Mouse (Mus musculus) myocyte (in vitro differentiated cells): ENCODE data around the gene Diras1. TPM values are rescaled to one million over a fixed set of nuclear protein-coding genes. Genes with fewer than 3 reads are reported as not detected.

ENCODE experiments used
- H3K27me3 ChIP-seq: one replicate; pipeline ENCODE4 v1.6.1; 2011; ENCODE audit not compliant: control insufficient read depth, insufficient read depth, insufficient read length
- H3K36me3 ChIP-seq: one replicate; pipeline ENCODE4 v1.6.1; 2011; ENCODE audit not compliant: control insufficient read depth, insufficient read depth
- H3K4me2 ChIP-seq: one replicate; pipeline ENCODE4 v1.6.1; 2011; ENCODE audit warnings: low read depth, control low read depth
- H3K4me3 ChIP-seq: one replicate; pipeline ENCODE4 v1.5.1; 2011; ENCODE audit warnings: mild to moderate bottlenecking, control low read depth, moderate library complexity
- H3K79me2 ChIP-seq: one replicate; pipeline ENCODE4 v1.6.1; 2011; ENCODE audit not compliant: control insufficient read depth, insufficient read depth
- H3ac ChIP-seq: one replicate; pipeline ENCODE4 v1.6.1; 2011; ENCODE audit not compliant: control insufficient read depth, insufficient read length
- CEBPB ChIP-seq: IDR thresholded peaks from 2 replicates; pipeline ENCODE4 v1.6.1; 2011; ENCODE audit warnings: mild to moderate bottlenecking, moderate library complexity; ENCODE audit not compliant: poor library complexity, insufficient read depth, severe bottlenecking
- E2F4 ChIP-seq: IDR thresholded peaks from one replicate; pipeline ENCODE4 v1.6.1; 2011; ENCODE audit warnings: mild to moderate bottlenecking, control low read depth, moderate library complexity; ENCODE audit not compliant: insufficient read depth
- MAX ChIP-seq: IDR thresholded peaks from one replicate; pipeline ENCODE4 v1.6.1; 2011; ENCODE audit warnings: low read depth, mild to moderate bottlenecking, control low read depth
- MYOD1 ChIP-seq, 3 experiments: IDR thresholded peaks; one replicate each; pipeline ENCODE4 v1.6.1; 2011; ENCODE audit warnings: control low read depth in 2 of 3, low read depth in 2 of 3, mild to moderate bottlenecking in 2 of 3, moderate library complexity in 1 of 3; ENCODE audit not compliant: insufficient read length in 2 of 3, control insufficient read depth in 1 of 3
- MYOG ChIP-seq, 3 experiments: IDR thresholded peaks; one replicate each; pipeline ENCODE4 v1.6.1; 2011; ENCODE audit warnings: control low read depth in 2 of 3, low read depth in 2 of 3, mild to moderate bottlenecking in 2 of 3; ENCODE audit not compliant: insufficient read length in 2 of 3, control insufficient read depth in 1 of 3, insufficient read depth in 1 of 3
- POLR2A ChIP-seq: IDR thresholded peaks from one replicate; pipeline ENCODE4 v1.6.1; 2011; ENCODE audit warnings: low read depth, mild to moderate bottlenecking, control low read depth, moderate library complexity; ENCODE audit not compliant: insufficient read length
- POLR2AphosphoS2 ChIP-seq: IDR thresholded peaks from one replicate; pipeline ENCODE4 v1.6.1; 2011; ENCODE audit warnings: low read depth, control low read depth; ENCODE audit not compliant: insufficient read length
- REST ChIP-seq: IDR thresholded peaks from one replicate; pipeline ENCODE4 v1.6.1; 2011; ENCODE audit warnings: mild to moderate bottlenecking, control low read depth, moderate library complexity; ENCODE audit not compliant: insufficient read depth, insufficient read length
- SRF ChIP-seq: IDR thresholded peaks from one replicate; pipeline ENCODE4 v1.6.1; 2011; ENCODE audit warnings: low read depth; ENCODE audit not compliant: control insufficient read depth, insufficient read length
- TCF12 ChIP-seq: IDR thresholded peaks from one replicate; pipeline ENCODE4 v1.6.1; 2011; ENCODE audit warnings: mild to moderate bottlenecking, control low read depth; ENCODE audit not compliant: poor library complexity, insufficient read depth, severe bottlenecking
- TCF3 ChIP-seq: IDR thresholded peaks from one replicate; pipeline ENCODE4 v1.6.1; 2011; ENCODE audit warnings: low read depth, control low read depth; ENCODE audit not compliant: insufficient read length
- USF1 ChIP-seq: IDR thresholded peaks from one replicate; pipeline ENCODE4 v1.6.1; 2011; ENCODE audit warnings: low read depth, mild to moderate bottlenecking, control low read depth, moderate library complexity
- polyA plus RNA-seq: library from polyadenylated mRNA; unstranded; fragments of >200 nt; fragmentation: generic; extraction: Trizol; gene quantifications from one replicate; pipeline ENCODE4 v1.2.1, GENCODE M21; 2012; ENCODE audit warnings: missing spikeins

Gene Diras1
- polyA plus RNA-seq, 1 experiment = 0.42 TPM

DNA sequence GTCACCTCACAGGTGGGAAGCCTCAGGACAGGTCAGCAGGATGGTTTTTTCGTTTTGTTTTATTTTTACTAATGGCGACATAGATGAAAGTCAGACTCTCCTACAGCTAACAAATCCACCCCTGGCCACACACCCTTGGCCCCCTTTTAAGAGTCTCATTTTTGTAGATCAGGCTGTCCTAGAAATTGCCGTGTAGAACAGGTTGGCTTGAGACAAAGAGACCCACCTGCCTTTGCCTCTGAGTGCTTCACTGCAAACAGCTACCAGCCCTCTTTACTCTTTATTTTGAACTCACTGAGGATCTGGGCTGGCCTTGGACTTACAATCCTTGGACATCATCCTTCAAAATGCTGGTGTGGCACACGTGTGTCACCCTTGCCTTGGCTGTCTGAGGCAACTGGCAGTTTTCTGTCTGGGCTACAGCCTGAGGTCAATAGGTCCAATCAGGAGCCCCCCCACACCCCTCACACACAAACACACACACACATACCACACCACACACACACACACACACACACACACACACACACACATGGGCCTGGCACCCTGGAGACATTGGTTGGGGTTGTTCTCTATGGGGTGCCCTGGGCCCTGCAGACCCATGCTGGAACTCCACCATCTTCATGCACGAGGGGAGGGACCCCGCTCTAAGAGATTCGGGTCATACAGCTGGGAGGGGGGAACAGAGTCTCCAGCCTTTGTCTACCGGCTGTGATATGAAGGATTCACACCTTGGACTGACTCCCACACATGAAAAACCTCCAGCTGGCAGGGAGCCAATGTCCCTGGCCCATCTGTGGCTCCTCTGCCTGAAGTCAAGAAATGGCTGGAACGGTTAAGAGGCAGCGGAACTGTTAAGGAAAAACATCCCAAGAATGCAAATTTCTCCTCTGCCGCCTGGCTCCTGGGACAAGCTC is 53.1 kb downstream of the Diras1 start:
- Histone ChIP-seq H3K4me3 (no peak overlapping the region), H3K27me3 (no peaks in the 10 kb centered on the region), H3K4me2 (no peak overlapping the region), H3K79me2 (no peaks in the 10 kb centered on the region), H3K36me3 (no peaks in the 10 kb centered on the region), H3ac (no peak overlapping the region)
- no peak for TF ChIP-seq CEBPB
- no peak for TF ChIP-seq POLR2A
- TF ChIP-seq TCF12 = no peak
- TF ChIP-seq MYOG (IDR thresholded peaks at IDR 0.05; ENCODE audit: control insufficient read depth in 1 of 3, insufficient read depth in 1 of 3, insufficient read length in 2 of 3, low read depth in 2 of 3) = no peak
- TF ChIP-seq TCF3 = no peak
- TF ChIP-seq REST = no peak
- TF ChIP-seq E2F4 = no peak
- TF ChIP-seq POLR2AphosphoS2 = no peak
- TF ChIP-seq MYOD1 (IDR thresholded peaks at IDR 0.05; ENCODE audit: control insufficient read depth in 1 of 3, insufficient read length in 2 of 3, low read depth in 2 of 3) = no peak

GRCm38 (mm10) chr10:80971533-80971932 is 53.9 kb downstream of the Diras1 start:
- H3K4me2 ChIP-seq = no peak overlapping the region
- TF ChIP-seq POLR2AphosphoS2 (no peak), POLR2A (no peak), USF1 (no peak), MAX (no peak), REST (no peak), CEBPB (no peak), TCF12 (no peak), E2F4 (no peak), TCF3 (no peak), MYOD1 (IDR thresholded peaks at IDR 0.05; ENCODE audit: control insufficient read depth in 1 of 3, insufficient read length in 2 of 3, low read depth in 2 of 3) (no peak), MYOG (IDR thresholded peaks at IDR 0.05; ENCODE audit: control insufficient read depth in 1 of 3, insufficient read depth in 1 of 3, insufficient read length in 2 of 3, low read depth in 2 of 3) (no peak), SRF (no peak)
- no peak overlapping the region for H3ac ChIP-seq
- H3K27me3 ChIP-seq = no peaks in the 10 kb centered on the region
- H3K4me3 ChIP-seq = no peak overlapping the region
- H3K36me3 ChIP-seq = no peaks in the 10 kb centered on the region
- H3K79me2 ChIP-seq = no peaks in the 10 kb centered on the region

DNA sequence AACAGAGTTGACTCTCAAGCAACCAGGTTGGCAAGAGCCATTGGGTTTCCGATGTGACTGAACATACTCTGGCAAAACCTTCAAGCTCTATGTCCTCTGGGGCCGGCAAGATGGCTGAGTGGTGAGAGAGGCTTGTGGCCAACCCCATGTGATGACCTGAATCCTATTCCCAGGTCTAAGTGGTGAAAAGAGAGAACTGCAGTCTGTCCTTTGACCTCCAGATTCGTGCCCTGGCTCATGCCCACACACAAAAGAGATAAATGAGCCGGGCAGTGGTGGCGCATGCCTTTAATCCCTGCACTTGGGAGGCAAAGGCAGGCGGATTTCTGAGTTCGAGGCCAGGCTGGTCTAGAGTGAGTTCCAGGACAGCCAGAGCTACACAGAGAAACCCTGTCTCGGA is 55.3 kb downstream of the Diras1 start:
- Histone ChIP-seq H3ac (no peak overlapping the region), H3K27me3 (no peaks in the 10 kb centered on the region), H3K79me2 (no peaks in the 10 kb centered on the region), H3K4me2 (no peak overlapping the region), H3K36me3 (no peaks in the 10 kb centered on the region), H3K4me3 (no peak overlapping the region)
- TF ChIP-seq POLR2A (no peak), USF1 (no peak), SRF (no peak), REST (no peak), MYOD1 (IDR thresholded peaks at IDR 0.05; ENCODE audit: control insufficient read depth in 1 of 3, insufficient read length in 2 of 3, low read depth in 2 of 3) (no peak), TCF12 (no peak), POLR2AphosphoS2 (no peak), TCF3 (no peak), E2F4 (no peak), CEBPB (no peak), MYOG (IDR thresholded peaks at IDR 0.05; ENCODE audit: control insufficient read depth in 1 of 3, insufficient read depth in 1 of 3, insufficient read length in 2 of 3, low read depth in 2 of 3) (no peak), MAX (no peak)

Other genes with a start within 250 kb of the Diras1 start
- 93.1 TPM for gene Sf3a2, start 227.5 kb downstream of the Diras1 start, polyA plus RNA-seq
- gene Plekhj1, start 227.0 kb downstream of the Diras1 start, polyA plus RNA-seq = 69.6 TPM
- 0.76 TPM for gene Amh, start 220.4 kb downstream of the Diras1 start, polyA plus RNA-seq
- 343 TPM for gene Jsrp1, start 212.2 kb downstream of the Diras1 start, polyA plus RNA-seq
- gene Oaz1, start 199.0 kb downstream of the Diras1 start, polyA plus RNA-seq = 1,349 TPM
- gene Lingo3, start 181.6 kb downstream of the Diras1 start, polyA plus RNA-seq = 0.05 TPM
- gene Lsm7, start 170.5 kb downstream of the Diras1 start, polyA plus RNA-seq = 150 TPM
- 31.0 TPM for gene Sppl2b, start 170.4 kb downstream of the Diras1 start, polyA plus RNA-seq
- 0.05 TPM for gene Tmprss9, start 153.8 kb downstream of the Diras1 start, polyA plus RNA-seq
- gene Timm13, start 124.7 kb downstream of the Diras1 start, polyA plus RNA-seq = 225 TPM
- 65.2 TPM for gene Lmnb2, start 107.4 kb downstream of the Diras1 start, polyA plus RNA-seq
- 52.2 TPM for gene Gadd45b, start 95.6 kb downstream of the Diras1 start, polyA plus RNA-seq
- 0.47 TPM for gene Gng7, start 10.7 kb downstream of the Diras1 start, polyA plus RNA-seq
- 21.8 TPM for gene Slc39a3, start 11.8 kb upstream of the Diras1 start, polyA plus RNA-seq
- gene Sgta, start 34.5 kb upstream of the Diras1 start, polyA plus RNA-seq = 192 TPM
- gene Thop1, start 44.4 kb upstream of the Diras1 start, polyA plus RNA-seq = 139 TPM
- 0.14 TPM for gene Creb3l3, start 73.2 kb upstream of the Diras1 start, polyA plus RNA-seq
- gene Map2k2, start 80.3 kb upstream of the Diras1 start, polyA plus RNA-seq = 126 TPM
- gene Zbtb7a, start 109.6 kb upstream of the Diras1 start, polyA plus RNA-seq = 26.1 TPM
- 43.2 TPM for gene Pias4, start 142.3 kb upstream of the Diras1 start, polyA plus RNA-seq
- 3,891 TPM for gene Eef2, start 151.0 kb upstream of the Diras1 start, polyA plus RNA-seq
- gene Dapk3, start 157.3 kb upstream of the Diras1 start, polyA plus RNA-seq = 120 TPM
- gene 4930442H23Rik, start 158.2 kb upstream of the Diras1 start, polyA plus RNA-seq = 0.12 TPM
- 52.3 TPM for gene Nmrk2, start 176.4 kb upstream of the Diras1 start, polyA plus RNA-seq
- 0.11 TPM for gene Atcay, start 205.2 kb upstream of the Diras1 start, polyA plus RNA-seq
- 2.3 TPM for gene Zfr2, start 207.5 kb upstream of the Diras1 start, polyA plus RNA-seq
- gene Matk, start 227.3 kb upstream of the Diras1 start, polyA plus RNA-seq = 0.67 TPM
- 167 TPM for gene Mrpl54, start 241.3 kb upstream of the Diras1 start, polyA plus RNA-seq
- 166 TPM for gene Apba3, start 241.3 kb upstream of the Diras1 start, polyA plus RNA-seq